Mouse (Mus musculus) stomach, embryonic 14.5 days (tissue): ENCODE data around the gene Nfe2l1. TPM values are rescaled to one million over a fixed set of nuclear protein-coding genes. Genes with fewer than 3 reads are reported as not detected.
A peak's percentile ranks its signal among the peaks of the same experiment; 100 is the strongest.

ENCODE experiments used
- microRNA counts: library from miRNA; unstranded; fragments of <30 nt; microRNA quantifications from one replicate; lab custom pipeline; 2016
- microRNA-seq: library from miRNA; unstranded; fragments of <30 nt; microRNA quantifications from one replicate; pipeline ENCODE4, GENCODE M21; 2016
- polyA plus RNA-seq: library from polyadenylated mRNA; unstranded; fragments of >200 nt; fragmentation: Nextera tagmentation; extraction: Ambion mirVana; gene quantifications from 2 replicates; pipeline ENCODE4 v1.2.1, GENCODE M21; 2014

Nfe2l1 gene
- polyA plus RNA-seq, 1 experiment from 2014 or later, result 30.4 TPM

MicroRNA genes within 50 kb of the gene (microRNA counts, 519-probe panel; counts per million panel counts)
- microRNA mmu-miR-152 (lab: Ali Mortazavi, UCI), result 4,328 counts per million, percentile 86 among the panel's probes with 10 or more counts

Small RNA genes lying within 50 kb of the gene (microRNA-seq; reads per million reads assigned to microRNA genes)
- 350 reads per million, percentile 62 among the genes with 10 or more reads in this experiment for gene Mir152

Other genes with a start within 250 kb of the Nfe2l1 start
- gene Snx11, start 52.4 kb downstream of the Nfe2l1 start, polyA plus RNA-seq, result 8.3 and 9.6 TPM in 2 replicates
- 100 and 105 TPM in 2 replicates for gene Cbx1, start 40.8 kb downstream of the Nfe2l1 start, polyA plus RNA-seq
- gene Copz2, start 19.9 kb upstream of the Nfe2l1 start, polyA plus RNA-seq, result 136 and 141 TPM in 2 replicates
- 65.2 and 68.7 TPM in 2 replicates for gene Cdk5rap3, start 86.5 kb upstream of the Nfe2l1 start, polyA plus RNA-seq
- 46.8 and 48.7 TPM in 2 replicates for gene Prr15l, start 98.1 kb upstream of the Nfe2l1 start, polyA plus RNA-seq
- gene Pnpo, start 114.0 kb upstream of the Nfe2l1 start, polyA plus RNA-seq, result 25.2 and 26.5 TPM in 2 replicates
- 15.7 and 19.1 TPM in 2 replicates for gene Sp2, start 153.0 kb upstream of the Nfe2l1 start, polyA plus RNA-seq
- gene Sp6, start 183.4 kb upstream of the Nfe2l1 start, polyA plus RNA-seq, result 0.15 and 0.42 TPM in 2 replicates
- gene Scrn2, start 200.0 kb upstream of the Nfe2l1 start, polyA plus RNA-seq, result 17.7 and 19.7 TPM in 2 replicates
- 0.38 TPM in 1 of 2 replicates, not detected in the other for gene Lrrc46, start 211.4 kb upstream of the Nfe2l1 start, polyA plus RNA-seq
- gene Mrpl10, start 211.6 kb upstream of the Nfe2l1 start, polyA plus RNA-seq, result 86.7 and 89.2 TPM in 2 replicates
- 4.5 and 8.2 TPM in 2 replicates for gene Osbpl7, start 220.7 kb upstream of the Nfe2l1 start, polyA plus RNA-seq